Mouse (Mus musculus) E14TG2a.4 (cell line): ENCODE data around the gene Gm45521.

Experiments
- CTCF ChIP-seq: conservative IDR thresholded peaks from 2 replicates; pipeline ENCODE4 v1.5.1; 2014; ENCODE audit warnings: low read length
- POU5F1 ChIP-seq: IDR thresholded peaks from 2 replicates; pipeline ENCODE4 v1.6.1; 2014; ENCODE audit warnings: low read length, borderline replicate concordance

DNA sequence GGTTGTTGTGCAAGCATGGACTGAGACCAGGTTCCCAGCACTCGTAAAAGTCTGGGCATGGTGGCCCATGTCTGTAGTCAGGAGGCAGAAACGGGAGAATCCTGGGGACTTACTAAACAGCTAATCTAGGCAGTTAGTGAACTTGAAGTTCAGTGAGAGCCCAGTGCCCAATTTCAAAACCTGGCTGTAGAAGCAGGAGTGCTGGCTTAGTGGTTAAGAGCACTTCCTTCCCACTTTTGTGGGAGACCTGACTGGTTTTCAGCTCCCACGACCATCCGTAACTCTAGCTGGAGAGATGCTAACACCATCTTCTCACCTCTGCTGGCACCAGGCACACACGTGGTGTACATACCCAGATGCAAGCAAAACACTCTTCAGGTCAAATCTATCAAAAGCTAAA lies 35.6 kb upstream of the Gm45521 start:
- TF ChIP-seq CTCF, result no peak
- TF ChIP-seq POU5F1, result no peak
